Mouse (Mus musculus): ENCODE data around the gene Slc25a30.

DNA sequence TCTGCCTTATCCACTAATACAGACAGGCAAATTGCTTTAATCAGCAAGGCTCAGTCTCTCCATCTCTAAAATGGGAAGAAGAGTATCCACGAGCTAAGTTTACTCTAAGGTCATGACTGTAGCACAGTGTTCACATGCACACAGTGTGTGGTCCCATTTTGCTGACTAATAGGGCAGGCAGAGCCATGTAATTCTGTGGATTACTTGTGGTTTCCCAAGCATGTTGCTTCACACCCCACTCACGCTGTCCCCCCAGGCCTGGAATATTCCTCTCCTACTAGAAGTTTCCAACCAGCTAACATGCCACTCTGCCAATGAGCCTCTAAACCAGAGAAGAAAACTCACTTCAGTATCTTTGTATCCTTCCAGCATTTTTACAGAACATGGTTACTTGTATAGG lies 31.7 kb upstream of the Slc25a30 start:
- TF ChIP-seq MAFK (IDR thresholded peaks at IDR 0.05; ENCODE audit: insufficient read depth, low read depth, low read length) = no peak
- no peak for TF ChIP-seq ZC3H11A (IDR thresholded peaks at IDR 0.05; ENCODE audit: borderline replicate concordance, low read depth, low read length)
- no peak for TF ChIP-seq CHD2 (IDR thresholded peaks at IDR 0.05; ENCODE audit: low read depth, low read length)
- TF ChIP-seq HCFC1 (IDR thresholded peaks at IDR 0.05; ENCODE audit: borderline replicate concordance, insufficient read depth, low read length) = no peak
